Mouse (Mus musculus): ENCODE results near the gene Efna5.
A peak's percentile ranks its signal among the peaks of the same experiment; 100 is the strongest.

Gene Efna5

DNA sequence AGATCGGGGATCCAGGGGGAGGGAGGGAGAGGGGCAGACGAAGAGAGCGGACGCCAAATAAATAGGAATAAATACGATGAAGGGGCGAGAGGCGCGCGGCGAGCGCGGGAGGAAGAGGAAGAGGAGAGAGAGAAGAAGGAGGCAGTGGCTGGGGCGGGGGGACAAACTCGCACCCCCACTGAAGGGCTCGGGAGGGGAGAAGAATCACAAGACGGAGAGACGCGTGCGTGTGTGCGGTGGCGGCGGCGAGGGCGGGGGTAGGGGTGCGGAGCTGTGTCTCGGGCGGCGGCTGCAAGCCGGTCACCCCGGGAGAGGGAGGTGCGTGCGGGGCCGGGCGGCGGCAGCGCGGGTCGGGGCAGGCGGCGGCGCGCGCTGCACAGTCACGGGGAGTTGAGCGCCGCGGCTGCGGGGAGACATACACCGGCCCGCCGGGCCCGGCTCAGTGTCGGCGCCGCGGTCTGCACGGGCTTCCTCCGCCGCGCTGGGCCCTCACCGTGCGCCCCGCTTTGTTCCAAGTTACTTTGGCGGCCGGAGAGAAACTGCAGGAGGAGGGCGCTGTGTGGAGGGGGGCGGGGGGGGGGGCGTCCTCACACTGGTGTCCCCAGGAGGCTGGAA is at the start of gene Efna5:
TSS of gene Efna5 (minus strand) at position 142 of the 615 bp plus-strand sequence.
- peak; percentile 43 for DNase-seq (ENCODE audit: low spot score)

DNA sequence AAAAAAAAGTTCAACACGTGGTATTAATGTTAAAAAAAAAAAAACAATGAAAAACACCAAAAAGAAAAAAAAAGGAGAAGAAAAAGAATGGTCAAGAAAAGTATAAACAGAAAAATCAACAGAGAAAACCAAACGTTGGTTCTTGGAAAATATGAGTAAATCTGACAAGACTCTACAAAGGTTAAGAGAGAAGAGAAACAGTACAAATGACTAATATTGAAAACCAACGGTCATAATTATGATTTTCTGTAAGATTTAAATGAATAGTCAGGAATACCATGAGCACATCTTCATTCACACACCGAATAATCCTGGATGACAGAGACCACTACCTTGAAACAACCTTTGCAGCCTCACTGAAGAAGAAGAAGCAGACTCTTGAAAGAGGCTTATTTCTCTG is 34.2 kb upstream of the Efna5 start:
- no peak for DNase-seq (ENCODE audit: low spot score)

DNA sequence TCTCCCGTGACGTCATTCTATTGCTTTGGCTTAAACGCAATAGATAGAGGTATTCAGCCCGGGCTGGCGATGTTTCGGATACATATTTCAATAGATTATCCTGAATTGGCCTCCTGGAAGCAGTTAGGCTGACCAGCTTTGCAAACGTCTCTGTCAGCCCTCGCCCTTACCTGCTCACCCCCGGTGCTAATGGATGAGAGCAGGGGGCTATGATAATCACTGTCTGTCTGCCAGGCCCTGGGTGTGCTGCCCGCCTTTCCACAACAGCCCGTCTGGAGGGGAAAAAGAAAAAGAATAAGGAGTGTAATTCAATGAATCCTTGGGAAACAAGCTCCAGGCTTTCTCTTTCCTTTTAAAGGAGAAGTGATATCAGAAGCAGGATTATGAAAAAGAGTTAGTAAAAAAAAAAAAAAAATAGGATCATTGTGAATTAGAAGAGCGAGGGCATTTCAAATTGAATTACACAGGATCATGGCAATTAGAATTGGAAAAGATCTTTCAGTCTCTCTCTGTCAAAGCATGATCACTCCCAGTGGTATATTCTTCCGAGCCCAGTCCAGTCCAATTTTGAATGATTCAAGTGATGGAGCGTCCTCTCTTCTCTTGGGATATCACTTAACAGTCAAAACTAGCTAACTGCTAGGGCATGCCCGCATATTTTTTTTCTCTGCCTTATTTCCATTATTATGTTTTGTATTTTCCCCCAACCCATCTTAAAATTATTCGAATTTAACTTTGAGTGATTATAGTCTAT is 24.8 kb upstream of the Efna5 start:
- no peak for DNase-seq (ENCODE audit: low spot score)

DNA sequence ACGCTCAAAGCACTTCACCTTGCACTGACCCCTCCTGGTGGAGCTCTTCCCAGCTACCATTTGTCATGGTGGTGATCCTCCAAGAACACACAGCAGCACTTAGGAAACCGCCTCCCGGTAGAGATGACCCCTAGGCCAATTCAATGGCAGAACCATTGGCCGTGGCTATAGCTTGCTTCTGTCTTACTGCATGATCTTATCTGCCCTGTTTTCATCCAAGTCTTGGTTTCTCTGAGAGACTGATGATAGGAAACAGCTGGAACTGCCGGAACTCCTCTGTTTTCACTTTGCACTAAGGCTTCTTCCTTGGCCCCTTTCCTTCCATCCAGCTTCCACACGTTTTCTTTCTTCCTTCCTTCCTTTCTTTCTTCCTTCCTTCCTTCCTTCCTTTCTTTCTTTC is 17.9 kb upstream of the Efna5 start:
- DNase-seq (ENCODE audit: low spot score): no peak

DNA sequence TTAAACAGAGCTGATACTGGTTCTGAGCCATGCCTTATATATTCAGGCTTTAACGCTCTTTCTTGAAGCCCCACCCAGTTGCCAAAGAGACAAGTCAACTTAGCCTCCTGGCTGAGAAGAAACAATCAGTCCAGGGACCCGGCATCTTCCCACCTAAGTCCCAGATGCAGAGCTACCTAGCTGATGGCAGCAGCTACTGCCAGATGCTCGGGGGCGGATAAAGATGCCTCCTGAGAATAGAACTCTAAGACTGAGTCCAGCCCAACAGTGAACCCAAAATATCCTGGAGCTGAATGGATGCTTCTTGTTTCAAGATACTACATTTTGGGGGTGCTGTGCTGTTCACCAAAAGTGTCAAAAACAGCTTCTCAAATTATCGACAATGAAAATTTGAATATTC is 8.9 kb upstream of the Efna5 start:
- DNase-seq (ENCODE audit: low spot score): no peak

DNA sequence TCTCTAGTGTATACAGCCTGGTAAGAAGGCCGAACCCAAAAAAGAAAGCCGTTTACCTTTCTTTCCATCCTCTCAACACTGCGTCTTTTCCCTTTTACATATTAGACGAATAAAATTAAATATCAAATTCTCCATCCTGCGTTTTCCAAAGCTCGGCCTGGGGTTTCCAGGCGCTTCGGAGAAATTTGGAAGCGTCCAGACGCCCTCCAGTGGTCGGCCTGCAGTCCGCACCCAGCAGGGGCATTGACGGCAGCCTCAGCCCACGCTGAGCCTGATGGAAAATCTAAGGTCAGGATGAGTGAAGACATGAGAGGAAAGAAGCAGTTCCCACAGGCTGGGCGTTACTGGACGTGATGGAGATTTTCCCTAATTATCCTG is 3.0 kb upstream of the Efna5 start:
- DNase-seq (ENCODE audit: low spot score): peak; percentile 83

DNA sequence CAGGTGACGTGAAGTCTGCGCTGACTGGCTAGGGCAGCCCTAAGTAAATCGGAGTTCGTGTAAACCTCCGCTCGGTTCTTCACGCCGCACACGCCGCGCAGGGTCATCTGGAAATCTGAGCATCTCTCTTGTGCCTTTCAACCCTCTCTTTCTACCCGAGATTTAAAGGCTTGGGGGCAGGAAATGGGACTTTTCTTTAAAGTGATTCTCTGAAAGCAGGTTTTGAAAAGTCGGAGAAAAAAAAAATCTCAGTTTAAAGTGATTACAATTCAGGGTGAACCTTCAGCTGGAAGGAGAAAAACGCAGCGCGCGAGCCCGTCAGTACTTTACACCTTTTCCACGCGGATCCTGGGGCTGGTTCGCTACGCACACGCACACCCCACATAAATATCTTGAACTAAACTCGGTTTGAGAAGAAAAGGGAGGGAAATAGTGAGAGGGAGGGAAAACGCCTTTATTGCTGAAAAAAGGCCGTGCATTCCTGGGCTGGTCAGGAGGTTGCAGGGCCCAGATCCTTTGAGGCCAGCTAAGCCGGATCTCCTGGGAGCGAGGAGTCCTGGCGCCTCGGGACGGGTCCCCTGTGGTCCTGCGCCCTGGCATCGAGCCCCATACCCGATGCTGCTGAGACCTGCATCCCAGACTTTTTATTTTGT is 2.5 kb upstream of the Efna5 start:
- DNase-seq (ENCODE audit: low spot score): peak; percentile 36

DNA sequence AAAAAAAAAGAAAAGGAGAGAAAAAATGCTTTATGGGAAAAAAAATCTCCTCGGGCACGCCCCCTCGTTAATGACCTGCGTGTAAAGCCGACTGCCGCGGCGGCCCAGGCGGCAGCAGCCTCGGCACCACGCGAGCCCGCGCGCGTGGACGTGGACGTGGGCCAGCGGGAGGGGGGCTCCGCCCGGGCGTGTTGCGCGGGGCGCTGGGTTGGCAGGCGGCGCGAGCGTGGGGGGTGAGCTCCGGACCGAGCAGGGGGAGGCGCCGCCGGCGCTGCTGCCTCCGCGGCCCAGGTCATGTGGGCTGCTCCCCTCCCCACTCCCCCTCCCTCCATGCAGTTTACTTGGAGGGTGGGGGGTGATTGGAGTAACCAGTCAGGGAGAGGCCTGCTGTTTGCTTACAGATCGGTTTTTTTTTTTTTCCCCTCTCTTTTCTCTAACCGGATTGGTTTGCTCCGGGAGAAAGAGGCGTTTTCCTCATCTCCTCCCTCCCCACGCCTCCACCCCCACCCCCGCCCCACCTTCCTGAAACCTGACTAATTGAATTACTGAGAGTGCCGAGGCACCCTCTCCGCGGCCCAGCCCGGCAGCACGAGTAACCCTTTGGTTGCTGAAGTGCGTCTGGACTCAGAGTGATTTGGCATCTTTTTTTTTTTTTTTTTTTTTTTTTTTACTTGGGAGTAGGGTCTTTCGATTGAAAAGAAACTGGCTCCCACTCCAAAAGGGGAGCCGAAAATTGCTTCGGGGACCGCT is 1.8 kb upstream of the Efna5 start:
- DNase-seq (ENCODE audit: low spot score): peak; percentile 82

DNA sequence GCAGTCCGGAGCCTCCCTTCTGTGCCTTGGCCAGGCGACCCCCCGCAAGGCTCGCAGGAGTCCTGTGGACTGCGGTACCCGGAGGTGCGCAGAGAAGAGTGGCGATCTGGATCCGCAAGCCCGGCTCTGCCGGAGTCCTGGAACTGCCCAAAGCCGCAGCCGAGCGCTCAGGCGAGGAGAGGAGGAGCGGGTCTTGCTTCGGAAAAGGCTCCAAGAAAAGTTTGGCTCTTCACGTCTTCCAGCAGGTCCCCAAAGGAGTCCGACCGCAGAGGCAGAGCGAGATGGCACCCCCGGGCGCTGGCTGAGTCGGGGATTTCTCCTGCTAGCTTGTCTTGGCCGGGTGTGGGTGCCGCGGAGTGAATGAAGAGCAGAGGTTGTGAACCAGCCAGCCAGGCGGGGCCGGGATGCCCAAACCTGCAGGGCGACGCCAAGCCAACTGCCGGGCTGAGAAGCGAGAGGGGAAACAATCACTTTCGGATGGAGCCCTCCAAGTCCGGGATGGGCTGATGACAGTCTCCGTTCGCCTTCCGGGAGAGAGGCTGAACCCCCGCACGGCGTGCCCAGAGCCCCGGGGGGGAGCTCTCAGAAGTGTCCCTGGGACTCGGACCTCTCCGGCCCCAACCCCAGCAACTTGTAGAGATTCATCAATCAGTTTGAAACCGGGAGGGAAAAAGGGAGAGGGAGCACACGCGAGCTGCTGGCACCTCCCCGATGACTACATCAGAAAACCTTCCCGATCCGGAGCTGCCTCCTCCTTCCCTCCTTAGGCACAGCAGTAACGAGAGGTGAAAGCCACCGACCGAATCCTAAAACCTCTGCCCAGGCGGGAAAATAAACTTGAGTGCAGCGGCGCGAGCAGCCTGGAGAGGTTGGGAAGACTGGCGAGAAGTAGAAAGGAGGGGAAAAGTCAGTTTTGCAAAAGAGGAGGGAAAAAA is 941 bp upstream of the Efna5 start:
- DNase-seq (ENCODE audit: low spot score): peak; percentile 57

DNA sequence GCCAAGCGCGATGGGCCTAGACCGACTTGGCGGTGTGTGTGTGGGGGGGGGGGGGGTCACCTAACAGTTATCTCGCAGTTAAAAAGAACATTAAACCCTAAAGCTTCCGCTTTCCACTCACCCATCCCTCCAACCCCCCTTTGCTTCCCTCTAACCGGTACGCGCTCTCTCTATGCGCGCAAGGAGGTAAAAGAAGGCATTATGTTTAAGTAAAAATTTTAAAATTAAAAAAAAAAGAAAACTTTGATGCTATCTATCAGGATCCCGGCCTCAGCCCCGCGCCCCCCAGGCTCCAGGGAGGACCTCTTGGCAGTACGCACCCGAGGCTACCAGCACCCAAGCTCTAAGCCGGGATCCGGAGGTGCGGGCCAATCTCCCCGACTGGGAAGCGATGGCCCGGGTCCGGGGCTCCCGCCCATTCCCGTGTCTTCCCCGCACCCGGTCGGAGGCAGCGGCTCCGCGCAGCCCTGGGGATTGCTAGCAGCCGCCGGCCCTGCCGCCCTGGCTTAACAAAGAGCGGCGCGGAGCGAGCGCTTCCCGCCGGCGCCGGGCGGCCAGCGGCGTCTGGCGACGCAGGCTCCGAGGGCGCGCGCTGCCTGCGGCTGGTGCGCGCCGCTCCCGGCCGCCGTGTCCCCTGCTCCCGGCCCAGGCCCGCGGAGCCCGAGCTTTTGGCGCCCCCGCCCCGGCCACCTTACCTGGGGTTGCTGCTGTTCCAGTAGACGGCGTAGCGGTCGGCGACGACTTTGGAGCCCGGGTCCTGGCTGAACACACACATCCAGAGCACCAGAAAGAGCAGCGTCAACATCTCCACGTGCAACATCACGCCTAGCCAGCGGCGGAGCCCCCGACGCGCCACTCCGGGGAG is 574 bp downstream of the Efna5 start:
- DNase-seq (ENCODE audit: low spot score): peak; percentile 54

DNA sequence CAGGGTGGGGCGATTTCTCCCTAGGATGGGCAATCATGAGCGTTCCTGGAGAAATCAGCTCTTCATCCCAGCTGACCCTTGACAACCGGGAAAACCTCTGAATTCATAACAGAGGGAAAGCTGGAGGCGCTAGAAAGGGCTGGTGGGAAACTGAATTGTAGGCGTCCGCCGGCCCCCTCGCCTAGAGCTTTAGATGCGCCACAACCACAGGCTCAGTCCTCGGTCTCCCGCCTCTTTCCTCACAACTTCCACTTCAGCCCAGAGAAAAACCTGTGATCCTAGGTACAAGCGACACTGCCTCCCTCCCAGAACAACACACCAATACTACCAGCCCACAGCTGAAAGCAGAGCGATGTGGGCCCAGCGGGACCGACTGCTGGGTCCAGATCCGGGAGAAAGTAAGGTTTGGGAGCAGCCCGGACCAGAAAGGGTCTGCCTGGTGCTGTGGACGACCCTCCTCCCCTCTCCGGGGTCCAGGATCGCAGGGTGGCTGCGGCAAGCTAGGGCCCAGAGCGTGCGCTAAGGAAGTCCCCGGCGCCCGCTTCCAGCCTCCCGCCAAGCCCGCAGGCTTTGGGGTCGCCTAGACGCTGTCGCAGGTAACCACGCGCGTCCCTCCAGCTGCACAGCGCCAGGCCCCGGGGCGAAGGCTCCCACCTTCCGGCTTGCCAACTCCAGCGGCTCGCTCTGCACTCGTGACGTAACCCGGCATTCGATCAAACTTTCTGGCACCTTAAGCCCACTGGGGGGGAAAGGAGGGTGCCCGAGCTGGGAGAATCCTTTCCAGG is 1.4 kb downstream of the Efna5 start:
- peak; percentile 46 for DNase-seq (ENCODE audit: low spot score)

DNA sequence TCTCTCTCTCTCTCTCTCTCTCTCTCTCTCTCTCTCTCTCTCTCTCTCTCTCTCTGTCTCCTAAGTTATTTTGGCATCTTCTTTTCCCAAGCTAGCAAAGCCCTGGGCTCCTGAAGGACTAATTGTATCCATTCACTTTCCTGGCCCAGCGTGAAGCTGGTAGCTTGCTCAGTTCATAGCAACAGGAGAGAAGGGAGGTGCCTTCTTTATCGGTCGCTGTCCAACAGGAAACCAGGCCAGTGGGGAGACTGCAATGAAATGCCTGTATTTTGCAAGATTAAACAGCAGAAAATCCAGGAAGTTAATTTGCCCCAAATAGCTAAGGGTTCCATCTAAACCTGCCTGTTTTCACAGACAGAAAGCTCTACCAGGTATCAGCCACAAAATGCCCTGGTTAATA is 5.4 kb downstream of the Efna5 start:
- DNase-seq (ENCODE audit: low spot score): no peak

DNA sequence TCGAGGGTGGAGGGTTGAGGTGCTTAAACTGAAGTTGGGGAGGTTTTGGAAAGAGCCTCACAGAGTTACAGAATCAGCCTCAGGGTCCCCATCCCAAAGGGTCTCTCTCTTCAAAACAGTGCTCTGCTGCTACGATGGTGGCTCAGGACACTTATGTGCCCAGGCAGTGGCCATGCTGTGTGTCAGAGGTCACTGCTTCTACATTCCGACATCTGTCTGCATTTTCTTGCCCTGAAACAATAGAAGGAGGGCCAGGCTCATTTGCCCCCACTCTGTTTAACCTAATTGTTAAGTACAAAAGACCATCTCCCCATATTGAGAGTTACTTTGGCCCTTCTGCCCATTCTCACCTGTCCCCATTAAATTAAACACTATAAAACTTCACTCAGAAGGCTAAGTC is 9.2 kb downstream of the Efna5 start:
- DNase-seq (ENCODE audit: low spot score): no peak

DNA sequence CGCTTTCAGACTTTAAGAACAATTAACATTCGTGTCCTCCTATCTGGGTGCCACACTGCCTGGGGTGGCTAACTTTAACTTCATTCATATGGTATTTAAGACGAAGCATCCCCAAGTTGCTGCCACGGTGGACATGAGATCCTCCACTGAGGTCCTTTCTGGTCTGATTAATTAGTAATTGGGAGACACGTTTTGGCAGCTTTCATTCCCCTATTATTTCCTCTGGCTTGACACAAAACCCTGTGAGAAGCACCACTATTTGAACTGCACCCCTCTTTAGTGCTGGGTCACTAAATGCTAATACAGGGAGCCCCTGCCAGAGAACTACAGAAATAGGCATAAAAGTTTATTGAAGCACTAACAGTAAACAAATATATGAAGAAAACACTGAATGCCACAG is 9.9 kb downstream of the Efna5 start:
- DNase-seq (ENCODE audit: low spot score): no peak

DNA sequence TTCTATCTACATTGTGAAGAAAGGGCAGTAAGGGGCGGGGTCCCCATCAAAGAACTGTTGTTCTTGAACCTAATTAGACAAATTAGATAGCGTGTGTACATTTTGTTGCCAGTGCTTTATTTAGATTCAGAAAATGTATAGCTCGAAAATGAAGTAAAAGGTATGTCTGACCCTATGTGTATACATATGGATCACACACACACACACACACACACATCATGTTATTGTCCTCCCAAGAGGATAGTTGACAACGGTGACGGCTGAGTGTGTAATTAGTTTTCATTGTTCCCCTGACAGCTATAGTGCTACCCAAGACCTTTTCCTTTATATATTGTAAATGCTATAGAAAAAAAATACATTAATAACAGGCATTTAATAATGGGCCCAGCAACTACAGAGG is 10.7 kb downstream of the Efna5 start:
- DNase-seq (ENCODE audit: low spot score): no peak

DNA sequence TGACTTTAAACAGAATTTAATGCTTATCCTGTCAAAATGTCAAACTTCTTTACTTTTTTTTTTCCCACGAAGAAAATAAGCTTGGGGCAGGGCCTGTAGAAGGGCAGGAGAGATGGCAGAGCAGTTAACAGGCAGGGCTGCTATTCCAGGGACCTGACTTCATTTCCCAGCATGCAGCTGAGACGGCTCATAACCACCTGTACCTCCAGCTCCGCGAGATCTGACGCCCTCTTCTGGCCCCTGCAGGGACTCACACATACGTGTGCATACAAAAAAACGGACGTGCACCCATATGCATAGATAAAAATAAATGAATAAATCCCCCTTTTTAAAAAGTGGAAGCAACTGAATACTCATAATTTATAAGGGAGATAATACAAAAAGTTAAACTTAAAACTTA is 16.2 kb downstream of the Efna5 start:
- DNase-seq (ENCODE audit: low spot score): no peak

DNA sequence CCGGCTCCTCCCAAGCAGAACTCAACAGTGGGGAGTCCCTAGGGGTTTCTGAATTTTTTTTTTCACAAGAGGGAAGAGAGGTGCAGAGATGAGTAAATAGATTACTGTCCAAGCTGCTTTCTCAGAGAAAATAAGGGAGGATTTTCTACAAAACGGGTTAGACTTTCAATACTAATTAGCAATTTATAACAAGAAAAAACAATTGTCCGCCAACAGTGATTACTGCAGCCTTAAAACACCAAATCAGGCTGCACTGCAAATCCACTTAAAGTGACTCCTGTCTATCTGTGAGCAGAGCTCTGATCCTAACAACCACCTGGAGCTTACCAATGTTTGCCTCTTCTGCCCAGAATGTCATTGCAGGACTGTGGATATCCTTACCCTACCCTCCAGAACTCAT is 18.1 kb downstream of the Efna5 start:
- DNase-seq (ENCODE audit: low spot score): no peak

DNA sequence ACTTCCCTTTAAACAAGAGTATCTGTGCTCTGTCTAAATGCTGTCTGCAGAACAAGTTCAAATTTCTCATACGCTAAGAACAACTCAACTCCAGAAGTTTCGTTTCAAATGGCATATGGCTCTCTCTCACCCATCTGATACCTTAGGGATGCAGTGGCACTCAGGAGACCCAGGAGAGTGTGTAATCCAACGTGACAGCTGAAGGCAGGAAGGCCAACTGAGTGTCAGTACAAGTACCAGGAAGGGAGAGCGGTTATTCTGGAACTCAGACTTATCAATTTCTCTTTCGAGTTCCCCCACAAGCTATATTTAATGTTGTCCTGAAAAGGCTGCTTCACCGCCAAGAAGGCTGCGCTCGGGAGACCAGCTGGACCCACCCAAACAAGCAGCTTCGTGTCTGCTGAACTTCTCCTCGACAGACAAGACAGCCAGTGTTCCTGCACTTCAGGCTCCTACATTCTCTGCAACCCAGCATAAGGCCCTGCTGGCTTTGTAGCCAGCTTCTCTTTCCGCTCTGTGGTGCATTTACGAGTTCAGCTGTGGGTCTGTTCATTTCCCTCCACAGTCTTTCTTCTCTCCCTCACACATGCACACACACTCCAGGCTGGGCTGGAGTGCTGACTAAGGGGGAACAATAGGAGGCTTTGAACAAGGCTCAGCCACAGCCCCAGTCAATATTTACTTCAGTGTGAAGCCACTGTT is 18.7 kb downstream of the Efna5 start:
- no peak for DNase-seq (ENCODE audit: low spot score)

DNA sequence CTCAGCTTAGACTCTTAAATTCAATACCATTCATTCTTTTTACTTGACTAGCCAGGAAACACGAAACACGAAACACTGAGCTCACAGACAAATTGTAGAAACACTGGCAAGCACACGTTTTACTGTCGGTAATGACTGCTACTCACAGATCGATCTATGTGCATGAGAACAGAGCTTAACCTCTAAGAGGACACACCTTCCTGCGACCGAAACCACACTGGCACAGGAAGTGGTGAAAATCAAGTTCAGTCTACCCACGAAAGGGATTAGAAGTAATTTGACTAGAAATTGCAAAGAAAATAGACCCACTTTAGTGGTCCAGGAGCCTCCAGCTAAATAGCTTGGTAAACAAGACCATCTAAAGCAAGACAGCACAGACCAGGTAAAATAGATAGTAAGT is 23.8 kb downstream of the Efna5 start:
- no peak for DNase-seq (ENCODE audit: low spot score)

All from ovary, postnatal 36 days (tissue).